Mouse (Mus musculus) embryo, embryonic 11.5 days (tissue): ENCODE results near the gene Naip1.
"Not testable (repeated sequence)": the region's sequence is repeated elsewhere in the genome, so short reads cannot be mapped to it uniquely, and the experiment has no call there.

ENCODE experiments used
- DNase-seq: peaks from one replicate; pipeline ENCODE4 v3.0.0-alpha.2; 2012; ENCODE audit warnings: low read depth, low spot score

Naip1 gene

GRCm38 (mm10) chr13:100402930-100403637 is 49.6 kb downstream of the Naip1 start:
- not testable (repeated sequence) for DNase-seq

- not testable (repeated sequence) for DNase-seq
These were observed 61.6 kb downstream of the Naip1 start for GRCm38 (mm10) chr13:100391021-100391420.

GRCm38 (mm10) chr13:100370536-100370935 is 82.1 kb downstream of the Naip1 start:
- no peak for DNase-seq
